Mouse (Mus musculus) kidney, postnatal 0 days (tissue): ENCODE data around the gene Pomgnt2. TPM values are rescaled to one million over a fixed set of nuclear protein-coding genes. Genes with fewer than 3 reads are reported as not detected.

Experiments
- ATAC-seq: fragments of 200-750 bp; cut with Nextera tagmentation; replicated peaks from 2 replicates; pipeline ENCODE4 v1.8.0; 2017; ENCODE audit warnings: low read depth, moderate number of reproducible peaks, moderate TSS enrichment, moderate library complexity; ENCODE audit not compliant: low FRiP score
- DNase-seq: peaks from one replicate; pipeline ENCODE4 v3.0.0-alpha.2; 2016; ENCODE audit warnings: low spot score
- H3K27ac ChIP-seq: fragments of 300-500 bp; sonication (generic); 2 replicates; pipeline ENCODE4 v1.5.1; 2014; ENCODE audit warnings: mild to moderate bottlenecking
- H3K27me3 ChIP-seq: fragments of 300-500 bp; sonication (generic); 2 replicates; pipeline ENCODE4 v1.6.1; 2014; ENCODE audit warnings: low read length, mixed read lengths; ENCODE audit not compliant: insufficient read depth
- H3K36me3 ChIP-seq: fragments of 300-500 bp; sonication (generic); 2 replicates; pipeline ENCODE4 v1.6.1; 2014; ENCODE audit warnings: low read length, mixed read lengths; ENCODE audit not compliant: insufficient read depth
- H3K4me1 ChIP-seq: fragments of 300-500 bp; sonication (generic); replicated peaks from 2 replicates; pipeline ENCODE4 v1.6.1; 2014; ENCODE audit warnings: antibody characterized with exemption, low read length, mixed read lengths; ENCODE audit not compliant: insufficient read depth
- H3K4me2 ChIP-seq: fragments of 300-500 bp; sonication (generic); 2 replicates; pipeline ENCODE4 v1.6.1; 2014; ENCODE audit warnings: mild to moderate bottlenecking, low read length, moderate library complexity, mixed read lengths
- H3K4me3 ChIP-seq: fragments of 300-500 bp; sonication (generic); replicated peaks from 2 replicates; pipeline ENCODE4 v1.5.1; 2014; ENCODE audit warnings: low read depth, low read length
- H3K9ac ChIP-seq: fragments of 300-500 bp; sonication (generic); 2 replicates; pipeline ENCODE4 v1.6.1; 2014; ENCODE audit warnings: low read depth, low read length
- H3K9me3 ChIP-seq: fragments of 300-500 bp; sonication (generic); replicated peaks from 2 replicates; pipeline ENCODE4 v1.6.1; 2016; ENCODE audit warnings: low read length, inconsistent platforms, mixed read lengths
- CTCF ChIP-seq: IDR thresholded peaks from 2 replicates; pipeline ENCODE4 v1.5.1; 2016; ENCODE audit warnings: antibody characterized with exemption, low read depth, mild to moderate bottlenecking, moderate library complexity
- WGBS: fragments of 180-500 bp; shearing (Covaris S2); extraction: QIAGEN DNeasy Blood & Tissue Kit; methylation state at CpG from one replicate; pipeline ENCODE4 v1.1.7; 2014; 5-methylcytosine and 5-hydroxymethylcytosine counted together
- polyA plus RNA-seq: library from polyadenylated mRNA; unstranded; fragments of >200 nt; fragmentation: Nextera tagmentation; extraction: Ambion mirVana; gene quantifications from 2 replicates; pipeline ENCODE4 v1.2.1, GENCODE M21; 2015

Gene Pomgnt2
- polyA plus RNA-seq, 1 experiment from 2014 or later = 12.6 TPM

DNA sequence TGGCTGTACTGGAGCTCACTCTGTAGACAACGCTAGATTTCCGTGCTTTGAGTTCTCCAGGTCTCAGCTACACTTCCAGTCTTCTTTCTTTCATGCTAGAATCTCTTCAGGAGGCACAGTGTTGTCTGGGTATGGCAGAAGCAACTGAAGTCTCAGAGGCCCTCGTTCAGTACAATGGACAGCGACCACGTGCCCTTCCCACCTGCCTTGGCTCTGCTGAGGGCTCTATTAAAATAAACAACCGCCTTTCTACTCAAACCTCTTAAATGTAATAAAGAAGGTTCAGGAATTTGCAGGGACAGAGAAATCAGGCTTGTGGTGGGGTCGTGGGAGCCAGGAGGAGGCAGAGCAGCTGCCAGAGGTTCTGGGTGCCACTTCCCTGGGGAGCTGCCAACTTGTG, 9.7 kb upstream of the Pomgnt2 start:
- 5% methylated on average over 7 of the region's 7 CpGs for WGBS
- DNase-seq (peak; percentile 81), ATAC-seq (no peak)
- Histone ChIP-seq H3K4me3 (no peak overlapping the region), H3K27me3 (no peaks in the 10 kb centered on the region), H3K27ac (no peak overlapping the region), H3K4me1 (no peaks in the 10 kb centered on the region), H3K36me3 (no peaks in the 10 kb centered on the region), H3K4me2 (no peak overlapping the region), H3K9me3 (no peaks in the 10 kb centered on the region), H3K9ac (no peak overlapping the region)
- TF ChIP-seq CTCF = no peak

- TF ChIP-seq CTCF = no peak
- Histone ChIP-seq H3K9ac (no peak overlapping the region), H3K4me1 (no peaks in the 10 kb centered on the region), H3K27me3 (no peaks in the 10 kb centered on the region), H3K4me2 (no peak overlapping the region), H3K36me3 (no peaks in the 10 kb centered on the region), H3K9me3 (no peaks in the 10 kb centered on the region), H3K27ac (no peak overlapping the region), H3K4me3 (no peak overlapping the region)
- DNase-seq (no peak), ATAC-seq (no peak)
- WGBS = 79% methylated on average over 2 of the region's 2 CpGs
Observed at GRCm38 (mm10) chr9:122006175-122006574, 9.3 kb upstream of the Pomgnt2 start.

DNA sequence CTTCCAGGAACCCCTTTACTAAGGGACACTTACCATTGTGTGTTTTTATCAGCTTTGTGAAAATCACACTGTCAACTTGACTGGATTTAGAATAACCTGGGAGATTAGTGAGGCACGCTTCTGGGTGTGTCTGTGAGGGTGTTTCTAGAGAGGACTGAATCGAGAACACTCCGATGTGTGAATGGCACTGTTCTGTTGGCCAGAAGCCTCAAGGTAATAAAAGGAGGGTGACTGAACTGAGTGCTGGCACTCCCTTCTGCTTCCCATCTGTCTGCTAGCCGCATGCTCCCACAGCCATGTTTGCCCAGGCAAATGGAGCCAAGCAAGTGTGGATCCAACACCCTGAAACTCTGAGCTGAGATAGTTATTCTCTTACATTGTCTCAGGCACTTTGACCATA, 1.1 kb upstream of the Pomgnt2 start:
- no peaks in the 10 kb centered on the region for H3K27me3 ChIP-seq
- no peak for ATAC-seq
- WGBS = 56% methylated on average over 4 of the region's 4 CpGs

GRCm38 (mm10) chr9:121995508-121996131, 1.3 kb downstream of the Pomgnt2 start:
- no peaks in the 10 kb centered on the region for H3K27me3 ChIP-seq
- H3K4me1 ChIP-seq = no peaks in the 10 kb centered on the region
- ATAC-seq = peak; percentile 81
- DNase-seq = peak; percentile 79
- H3K27ac ChIP-seq = no peak overlapping the region
- peak overlapping the region; percentile 97 for H3K4me2 ChIP-seq
- under 1% methylated on average over 50 of the region's 53 CpGs for WGBS
- H3K9ac ChIP-seq = peak overlapping the region; percentile 71
- TF ChIP-seq CTCF = no peak
- no peaks in the 10 kb centered on the region for H3K9me3 ChIP-seq
- H3K4me3 ChIP-seq = peak overlapping the region; percentile 73
- H3K36me3 ChIP-seq = no peaks in the 10 kb centered on the region

More for the DNA sequence above, 1.1 kb upstream of the Pomgnt2 start:
- H3K4me1 ChIP-seq = no peaks in the 10 kb centered on the region
- H3K9ac ChIP-seq = no peak overlapping the region
- H3K27ac ChIP-seq = no peak overlapping the region
- no peaks in the 10 kb centered on the region for H3K36me3 ChIP-seq
- no peak for DNase-seq
- H3K4me3 ChIP-seq = no peak overlapping the region
- H3K4me2 ChIP-seq = no peak overlapping the region
- no peaks in the 10 kb centered on the region for H3K9me3 ChIP-seq
- TF ChIP-seq CTCF = no peak

DNA sequence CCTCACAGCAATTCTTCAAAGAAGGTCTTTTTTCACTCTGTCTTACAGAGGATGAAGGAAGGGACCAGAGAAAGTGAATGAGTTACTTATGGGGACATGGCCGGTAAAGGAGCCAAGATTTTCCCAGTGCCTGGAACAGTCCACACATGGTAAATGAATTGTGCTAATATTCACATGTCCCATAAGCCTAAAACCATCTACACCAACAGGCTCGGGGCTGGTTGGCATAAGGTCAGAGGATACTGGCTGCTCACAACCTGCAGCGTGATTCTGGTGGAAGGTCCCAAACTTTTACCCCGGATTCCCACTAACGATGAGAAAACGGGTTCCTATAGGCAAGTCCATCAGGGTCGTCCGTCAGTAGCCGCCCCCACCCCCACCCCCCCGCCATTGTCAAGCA, 1.8 kb downstream of the Pomgnt2 start:
- Histone ChIP-seq H3K9ac (peak overlapping the region; percentile 71), H3K4me1 (no peaks in the 10 kb centered on the region), H3K9me3 (no peaks in the 10 kb centered on the region), H3K36me3 (no peaks in the 10 kb centered on the region), H3K4me3 (peak overlapping the region; percentile 73), H3K27ac (no peak overlapping the region), H3K27me3 (no peaks in the 10 kb centered on the region), H3K4me2 (peak overlapping the region; percentile 97)
- 12% methylated on average over 10 of the region's 10 CpGs for WGBS
- no peak for TF ChIP-seq CTCF
- no peak for ATAC-seq
- DNase-seq = no peak

DNA sequence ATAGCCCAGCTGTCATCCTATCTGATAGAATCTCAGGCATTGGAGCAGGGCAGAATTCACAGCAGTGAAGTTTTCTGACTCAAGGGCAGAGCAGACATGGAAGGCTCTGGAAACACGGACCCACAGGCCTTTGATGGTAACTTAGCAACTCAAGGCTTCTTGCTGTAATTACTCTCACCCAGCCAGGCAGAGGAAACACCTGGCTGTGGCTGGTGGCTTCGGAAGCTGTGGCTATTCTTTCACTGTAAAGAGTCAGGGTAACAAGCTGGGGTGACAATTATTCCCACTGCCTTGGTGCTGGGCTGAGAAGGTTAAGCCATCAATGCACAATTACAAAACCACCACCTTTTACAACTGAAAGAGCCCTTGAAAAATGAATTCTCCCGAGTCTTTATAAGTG, 3.9 kb downstream of the Pomgnt2 start:
- H3K4me1 ChIP-seq = no peaks in the 10 kb centered on the region
- H3K4me3 ChIP-seq = no peak overlapping the region
- ATAC-seq (no peak), DNase-seq (no peak)
- no peaks in the 10 kb centered on the region for H3K27me3 ChIP-seq
- H3K4me2 ChIP-seq = no peak overlapping the region
- WGBS = 56% methylated on average over 3 of the region's 3 CpGs
- H3K9me3 ChIP-seq = no peaks in the 10 kb centered on the region
- H3K27ac ChIP-seq = no peak overlapping the region
- no peak for TF ChIP-seq CTCF
- no peaks in the 10 kb centered on the region for H3K36me3 ChIP-seq
- H3K9ac ChIP-seq = no peak overlapping the region

GRCm38 (mm10) chr9:121991041-121991440, 5.9 kb downstream of the Pomgnt2 start:
- no peaks in the 10 kb centered on the region for H3K36me3 ChIP-seq
- H3K4me2 ChIP-seq = no peak overlapping the region
- 65% methylated on average over 5 of the region's 5 CpGs for WGBS
- H3K4me1 ChIP-seq = no peaks in the 10 kb centered on the region
- ATAC-seq (no peak), DNase-seq (no peak)
- no peaks in the 10 kb centered on the region for H3K27me3 ChIP-seq
- H3K27ac ChIP-seq = no peak overlapping the region
- H3K9me3 ChIP-seq = no peaks in the 10 kb centered on the region
- TF ChIP-seq CTCF = no peak
- no peak overlapping the region for H3K4me3 ChIP-seq
- H3K9ac ChIP-seq = no peak overlapping the region
